Mouse (Mus musculus) hindbrain, embryonic 12.5 days (tissue): ENCODE data around the gene Lcorl. TPM values are rescaled to one million over a fixed set of nuclear protein-coding genes. Genes with fewer than 3 reads are reported as not detected.
"Not testable (repeated sequence)": the region's sequence is repeated elsewhere in the genome, so short reads cannot be mapped to it uniquely, and the experiment has no call there.

Source experiments
- ATAC-seq: fragments of 200-750 bp; cut with Nextera tagmentation; 2 replicates; pipeline ENCODE4 v1.8.0; 2017; ENCODE audit warnings: moderate TSS enrichment; ENCODE audit not compliant: low FRiP score
- H3K27ac ChIP-seq: fragments of 300-500 bp; sonication (generic); 2 replicates; pipeline ENCODE4 v1.5.1; 2016; ENCODE audit warnings: mild to moderate bottlenecking
- H3K27me3 ChIP-seq: fragments of 300-500 bp; sonication (generic); 2 replicates; pipeline ENCODE4 v1.6.1; 2016; ENCODE audit warnings: mild to moderate bottlenecking
- H3K36me3 ChIP-seq: fragments of 300-500 bp; sonication (generic); 2 replicates; pipeline ENCODE4 v1.6.1; 2016; ENCODE audit warnings: mild to moderate bottlenecking
- H3K4me1 ChIP-seq: fragments of 300-500 bp; sonication (generic); 2 replicates; pipeline ENCODE4 v1.6.1; 2016
- H3K4me2 ChIP-seq: fragments of 300-500 bp; sonication (generic); replicated peaks from 2 replicates; pipeline ENCODE4 v1.6.1; 2016; ENCODE audit warnings: mild to moderate bottlenecking
- H3K4me3 ChIP-seq: fragments of 300-500 bp; sonication (generic); 2 replicates; pipeline ENCODE4 v1.5.1; 2016; ENCODE audit warnings: mild to moderate bottlenecking
- H3K9ac ChIP-seq: fragments of 300-500 bp; sonication (generic); 2 replicates; pipeline ENCODE4 v1.6.1; 2016; ENCODE audit warnings: mild to moderate bottlenecking, moderate library complexity
- H3K9me3 ChIP-seq: fragments of 300-500 bp; sonication (generic); replicated peaks from 2 replicates; pipeline ENCODE4 v1.6.1; 2016; ENCODE audit warnings: mild to moderate bottlenecking
- WGBS: fragments of 180-500 bp; shearing (Covaris S2); methylation state at CpG from one replicate; pipeline ENCODE4 v1.1.7; 2016; 5-methylcytosine and 5-hydroxymethylcytosine counted together
- polyA plus RNA-seq: library from polyadenylated mRNA; unstranded; fragments of >200 nt; fragmentation: Nextera tagmentation; extraction: Ambion mirVana; gene quantifications from 2 replicates; pipeline ENCODE4 v1.2.1, GENCODE M21; 2016

Gene Lcorl
- polyA plus RNA-seq, 1 experiment from 2014 or later = 48.8 TPM

DNA sequence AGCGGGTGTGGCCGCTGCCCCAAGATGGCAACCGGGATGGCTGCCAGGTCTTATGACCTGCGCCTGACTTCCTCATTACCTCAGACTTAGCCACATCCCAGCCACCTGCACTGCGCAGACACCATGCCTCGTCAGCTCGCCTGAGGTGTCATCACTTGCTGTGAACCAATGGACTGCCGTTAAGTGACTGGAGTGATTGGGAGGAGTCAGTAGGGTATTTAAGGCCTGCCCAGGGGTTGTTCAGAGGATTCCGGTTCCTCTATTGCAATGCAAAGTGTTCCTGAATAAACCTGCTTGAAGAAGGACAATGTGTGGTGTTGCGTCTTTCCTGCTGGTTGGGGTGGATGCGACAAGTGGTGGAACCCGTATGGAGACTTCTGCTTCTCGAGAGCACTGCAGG is 199.0 kb downstream of the Lcorl start:
- not testable (repeated sequence) for H3K9ac ChIP-seq, H3K4me1 ChIP-seq, H3K9me3 ChIP-seq, H3K27ac ChIP-seq, H3K4me3 ChIP-seq, H3K4me2 ChIP-seq, ATAC-seq, H3K27me3 ChIP-seq, H3K36me3 ChIP-seq
- 94% methylated on average over 13 of the region's 13 CpGs for WGBS

DNA sequence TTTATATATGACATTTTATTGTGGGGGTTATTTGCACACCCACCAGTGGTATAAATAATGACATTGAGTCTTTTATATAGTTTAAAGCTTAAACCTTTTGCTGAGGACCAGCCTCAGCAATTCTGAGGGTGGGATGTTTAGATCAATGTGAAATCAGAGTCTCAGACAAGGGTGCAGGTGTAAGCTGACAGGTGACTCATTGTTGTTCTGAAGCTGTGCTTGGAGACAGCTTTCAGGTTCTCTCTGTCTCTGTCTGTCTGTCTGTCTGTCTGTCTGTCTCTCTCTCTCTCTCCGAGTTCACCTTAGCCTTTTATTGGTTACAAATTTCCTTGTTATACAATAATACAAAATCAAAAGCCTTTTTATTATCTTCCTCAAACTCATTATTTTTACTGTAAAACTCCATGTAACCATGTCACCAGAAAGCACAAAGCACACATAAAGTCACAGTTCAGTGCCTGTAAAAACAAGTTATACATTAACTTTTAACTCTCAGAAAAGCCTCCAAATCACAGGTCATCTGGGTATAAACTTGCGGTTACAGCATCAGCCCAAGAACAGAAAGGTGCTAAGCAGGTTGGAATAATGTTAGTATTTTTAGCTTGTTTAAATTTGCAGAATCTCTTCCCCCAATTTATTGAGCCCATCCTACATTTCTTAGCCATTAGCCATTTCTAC is 206.2 kb downstream of the Lcorl start:
- H3K9me3 ChIP-seq = no peaks in the 10 kb centered on the region
- WGBS = 77% methylated on average over 2 of the region's 2 CpGs

More for the DNA sequence above, 206.2 kb downstream of the Lcorl start:
- Histone ChIP-seq H3K4me2 (no peak overlapping the region), H3K36me3 (no peaks in the 10 kb centered on the region), H3K4me1 (no peaks in the 10 kb centered on the region), H3K4me3 (no peak overlapping the region), H3K27me3 (no peaks in the 10 kb centered on the region), H3K27ac (no peak overlapping the region), H3K9ac (no peak overlapping the region)
- ATAC-seq = no peak

Other genes with a start within 250 kb of the Lcorl start
- gene Fam184b, start 218.0 kb downstream of the Lcorl start, polyA plus RNA-seq = 0.79 and 0.83 TPM in 2 replicates
- 40.2 and 43.6 TPM in 2 replicates for gene Ncapg, start 187.7 kb downstream of the Lcorl start, polyA plus RNA-seq